Mouse (Mus musculus) heart, embryonic 16.5 days (tissue): Measurements from ENCODE around the gene Atp11a. TPM values are rescaled to one million over a fixed set of nuclear protein-coding genes. Genes with fewer than 3 reads are reported as not detected.
A peak's percentile ranks its signal among the peaks of the same experiment; 100 is the strongest.

ENCODE experiments used
- ATAC-seq: fragments of 200-750 bp; cut with Nextera tagmentation; replicated peaks from 2 replicates; pipeline ENCODE4 v1.8.0; 2017; ENCODE audit warnings: moderate number of reproducible peaks; ENCODE audit not compliant: insufficient read depth, low FRiP score; ENCODE audit errors: extremely low read depth
- H3K27ac ChIP-seq: fragments of 300-500 bp; sonication (generic); 2 replicates; pipeline ENCODE4 v1.5.1; 2014; ENCODE audit warnings: mild to moderate bottlenecking, low read length, control low read depth, moderate library complexity
- H3K27me3 ChIP-seq: fragments of 300-500 bp; sonication (generic); 2 replicates; pipeline ENCODE4 v1.6.1; 2014; ENCODE audit warnings: low read length, mixed read lengths; ENCODE audit not compliant: control insufficient read depth, insufficient read depth
- H3K36me3 ChIP-seq: fragments of 300-500 bp; sonication (generic); 2 replicates; pipeline ENCODE4 v1.6.1; 2014; ENCODE audit not compliant: control insufficient read depth, insufficient read depth
- H3K4me1 ChIP-seq: fragments of 300-500 bp; sonication (generic); 2 replicates; pipeline ENCODE4 v1.6.1; 2014; ENCODE audit warnings: low read length, mixed read lengths; ENCODE audit not compliant: control insufficient read depth, insufficient read depth
- H3K4me2 ChIP-seq: fragments of 300-500 bp; sonication (generic); 2 replicates; pipeline ENCODE4 v1.6.1; 2014; ENCODE audit warnings: low read depth, mild to moderate bottlenecking, control low read depth, low read length
- H3K4me3 ChIP-seq: fragments of 300-500 bp; sonication (generic); 2 replicates; pipeline ENCODE4 v1.5.1; 2014; ENCODE audit warnings: mild to moderate bottlenecking, control low read depth, low read length
- H3K9ac ChIP-seq: fragments of 300-500 bp; sonication (generic); 2 replicates; pipeline ENCODE4 v1.6.1; 2014; ENCODE audit warnings: low read length, control low read depth
- H3K9me3 ChIP-seq: fragments of 300-500 bp; sonication (generic); replicated peaks from 2 replicates; pipeline ENCODE4 v1.6.1; 2016; ENCODE audit warnings: low read length; ENCODE audit not compliant: control insufficient read depth
- WGBS: fragments of 180-500 bp; shearing (Covaris S2); extraction: QIAGEN DNeasy Blood & Tissue Kit; methylation state at CpG from one replicate; pipeline ENCODE4 v1.1.7; 2014; 5-methylcytosine and 5-hydroxymethylcytosine counted together
- polyA plus RNA-seq: library from polyadenylated mRNA; unstranded; fragments of >200 nt; fragmentation: Nextera tagmentation; extraction: Ambion mirVana; gene quantifications from 2 replicates; pipeline ENCODE4 v1.2.1, GENCODE M21; 2015

The Atp11a gene
- polyA plus RNA-seq, 1 experiment from 2014 or later, result 10.8 TPM

GRCm38 (mm10) chr8:12763565-12764108 lies 6.8 kb downstream of the Atp11a start:
- no peak overlapping the region for H3K4me3 ChIP-seq
- WGBS, result 42% methylated on average over 4 of the region's 4 CpGs
- H3K9ac ChIP-seq, result no peak overlapping the region; the same call in 1 of the 2 replicates
- peaks cover 45% of the 10 kb centered on the region for H3K4me1 ChIP-seq
- H3K36me3 ChIP-seq, result no peaks in the 10 kb centered on the region
- H3K9me3 ChIP-seq, result no peaks in the 10 kb centered on the region
- H3K27ac ChIP-seq, result peak overlapping the region; percentile 58
- H3K4me2 ChIP-seq, result no peak overlapping the region
- H3K27me3 ChIP-seq, result no peaks in the 10 kb centered on the region
- ATAC-seq, result peak; percentile 68

GRCm38 (mm10) chr8:12764971-12765370 lies 8.2 kb downstream of the Atp11a start:
- Histone ChIP-seq H3K4me1 (peaks cover 50% of the 10 kb centered on the region), H3K27me3 (no peaks in the 10 kb centered on the region), H3K4me2 (no peak overlapping the region), H3K9ac (no peak overlapping the region), H3K27ac (no peak overlapping the region), H3K36me3 (no peaks in the 10 kb centered on the region), H3K4me3 (no peak overlapping the region), H3K9me3 (no peaks in the 10 kb centered on the region)
- ATAC-seq, result no peak
- 89% methylated on average over 4 of the region's 4 CpGs for WGBS

GRCm38 (mm10) chr8:12767176-12767575 lies 10.4 kb downstream of the Atp11a start:
- Histone ChIP-seq H3K36me3 (no peaks in the 10 kb centered on the region), H3K27ac (no peak overlapping the region), H3K4me2 (no peak overlapping the region), H3K4me3 (no peak overlapping the region), H3K27me3 (no peaks in the 10 kb centered on the region), H3K9ac (no peak overlapping the region), H3K4me1 (peaks cover 45% of the 10 kb centered on the region), H3K9me3 (no peaks in the 10 kb centered on the region)
- WGBS, result 86% methylated on average over 3 of the region's 3 CpGs
- ATAC-seq, result no peak

- Histone ChIP-seq H3K27ac (0 out of 2 replicates have a peak overlapping the region, but pooled peaks have one; percentile 21), H3K27me3 (no peaks in the 10 kb centered on the region), H3K4me1 (peaks cover 33% of the 10 kb centered on the region), H3K9me3 (no peaks in the 10 kb centered on the region), H3K36me3 (no peaks in the 10 kb centered on the region), H3K4me2 (no peak overlapping the region), H3K4me3 (no peak overlapping the region), H3K9ac (no peak overlapping the region)
- 35% methylated on average over 6 of the region's 6 CpGs for WGBS
- ATAC-seq, result no peak
These were observed 11.9 kb downstream of the Atp11a start for GRCm38 (mm10) chr8:12768747-12769146.

GRCm38 (mm10) chr8:12769296-12769695 lies 12.5 kb downstream of the Atp11a start:
- H3K36me3 ChIP-seq, result no peaks in the 10 kb centered on the region
- no peak overlapping the region for H3K4me2 ChIP-seq
- H3K4me3 ChIP-seq, result no peak overlapping the region
- H3K4me1 ChIP-seq, result peaks cover 33% of the 10 kb centered on the region
- no peak for ATAC-seq
- WGBS, result 88% methylated on average over 7 of the region's 7 CpGs
- H3K9me3 ChIP-seq, result no peaks in the 10 kb centered on the region
- no peak overlapping the region for H3K9ac ChIP-seq
- H3K27me3 ChIP-seq, result no peaks in the 10 kb centered on the region
- H3K27ac ChIP-seq, result no peak overlapping the region

GRCm38 (mm10) chr8:12772319-12772718 lies 15.5 kb downstream of the Atp11a start:
- no peaks in the 10 kb centered on the region for H3K9me3 ChIP-seq
- no peak overlapping the region for H3K4me2 ChIP-seq
- H3K27me3 ChIP-seq, result no peaks in the 10 kb centered on the region
- no peak overlapping the region for H3K27ac ChIP-seq
- no peak overlapping the region; the same call in 1 of the 2 replicates for H3K9ac ChIP-seq
- H3K4me3 ChIP-seq, result no peak overlapping the region
- peaks cover 54% of the 10 kb centered on the region for H3K4me1 ChIP-seq
- no peaks in the 10 kb centered on the region for H3K36me3 ChIP-seq
- WGBS, result 92% methylated on average over 2 of the region's 2 CpGs
- no peak for ATAC-seq

GRCm38 (mm10) chr8:12773914-12774313 lies 17.1 kb downstream of the Atp11a start:
- no peak overlapping the region for H3K4me2 ChIP-seq
- no peaks in the 10 kb centered on the region for H3K27me3 ChIP-seq
- H3K4me1 ChIP-seq, result peaks cover 54% of the 10 kb centered on the region
- no peaks in the 10 kb centered on the region for H3K9me3 ChIP-seq
- no peaks in the 10 kb centered on the region for H3K36me3 ChIP-seq
- peak overlapping the region; percentile 56 for H3K9ac ChIP-seq
- no peak overlapping the region for H3K4me3 ChIP-seq
- WGBS, result 50% methylated on average over 4 of the region's 4 CpGs
- H3K27ac ChIP-seq, result peak overlapping the region; percentile 96
- ATAC-seq, result no peak

GRCm38 (mm10) chr8:12774872-12775298 lies 18.1 kb downstream of the Atp11a start:
- Histone ChIP-seq H3K4me2 (peak overlapping the region; percentile 41; the same call in 1 of the 2 replicates), H3K4me3 (no peak overlapping the region)
- peak; percentile 46 for ATAC-seq

GRCm38 (mm10) chr8:12775302-12775975 lies 18.6 kb downstream of the Atp11a start:
- no peaks in the 10 kb centered on the region for H3K36me3 ChIP-seq
- H3K9ac ChIP-seq, result peak overlapping the region; percentile 44
- H3K9me3 ChIP-seq, result no peaks in the 10 kb centered on the region
- peak; percentile 68 for ATAC-seq
- 48% methylated on average over 9 of the region's 9 CpGs for WGBS
- H3K4me2 ChIP-seq, result peak overlapping the region; percentile 41
- H3K27me3 ChIP-seq, result no peaks in the 10 kb centered on the region
- H3K4me3 ChIP-seq, result no peak overlapping the region
- H3K27ac ChIP-seq, result peak overlapping the region; percentile 96
- H3K4me1 ChIP-seq, result peaks cover 55% of the 10 kb centered on the region

More at GRCm38 (mm10) chr8:12774872-12775298, 18.1 kb downstream of the Atp11a start:
- Histone ChIP-seq H3K27me3 (no peaks in the 10 kb centered on the region), H3K36me3 (no peaks in the 10 kb centered on the region), H3K4me1 (peaks cover 56% of the 10 kb centered on the region), H3K27ac (peak overlapping the region; percentile 96), H3K9me3 (no peaks in the 10 kb centered on the region), H3K9ac (peak overlapping the region; percentile 39)
- 34% methylated on average over 4 of the region's 4 CpGs for WGBS
